ENCODE assay signal across 13 mouse cellular contexts in the genomic region with DNA sequence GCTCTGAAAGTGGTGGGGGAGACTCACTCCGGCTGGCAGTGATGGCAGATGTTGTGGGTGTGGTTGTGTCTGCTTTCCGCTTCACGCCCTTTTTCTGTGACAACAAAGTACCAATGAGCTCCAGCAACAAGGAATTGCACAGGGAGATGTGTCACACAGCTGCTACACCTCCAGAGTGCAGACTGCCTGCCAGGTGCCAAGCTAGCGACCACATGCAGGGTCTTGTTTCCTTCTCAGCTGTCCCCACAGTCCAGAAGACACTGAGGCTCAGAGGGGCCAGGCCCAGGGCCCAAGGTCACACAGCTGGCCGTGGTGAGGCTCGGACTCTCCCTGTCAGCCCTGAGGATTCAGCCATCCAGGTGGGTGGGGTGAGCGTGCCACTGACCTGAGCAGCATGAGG.
A peak's percentile ranks its signal among the peaks of the same experiment; 100 is the strongest.
DNase-seq lines count a peak whose midpoint lies in the region.
"Had no signal": no experiment of that assay in that cellular context is flagged by ENCODE, and none has a peak within 500 bp of the region (broad histone marks: within the 10 kb centered on the region; RNA-seq: fewer than 3 reads in every experiment).

No protein-coding gene starts in this region.

- DNase-seq in right cerebral cortex, adult 18-20 months = peak; percentile 23
- DNase-seq in right cerebral cortex, postnatal 14 days = no peak
- peak; percentile 27 for DNase-seq in brain, adult 2 months (ENCODE audit: low read depth, low spot score)
- DNase-seq in cerebellum, adult 9-10 months = no peak
- DNase-seq in layer of hippocampus, adult 11-12 months (ENCODE audit: low spot score) = no peak
- DNase-seq: adrenal gland, adult 2 months; adrenal gland, postnatal 36 days; cerebellum, adult 11 months; cerebellum, adult 18-20 months; cerebellum, adult 8-10 months; cerebellum, postnatal 10 days; cerebellum, postnatal 25 days; forebrain, postnatal 0 days had no signal

Comparison
In these comparisons a context has a peak if more than half of its experiments do, and no peak if none do; other contexts are left out.
1. DNase-seq: peak in right cerebral cortex, adult 18-20 months (single experiment) and brain, adult 2 months (single experiment); none in right cerebral cortex, postnatal 14 days (single experiment), cerebellum, adult 9-10 months (single experiment) and layer of hippocampus, adult 11-12 months (single experiment).